Mouse (Mus musculus): ENCODE measurements around the gene Vangl2.

Gene Vangl2

DNA sequence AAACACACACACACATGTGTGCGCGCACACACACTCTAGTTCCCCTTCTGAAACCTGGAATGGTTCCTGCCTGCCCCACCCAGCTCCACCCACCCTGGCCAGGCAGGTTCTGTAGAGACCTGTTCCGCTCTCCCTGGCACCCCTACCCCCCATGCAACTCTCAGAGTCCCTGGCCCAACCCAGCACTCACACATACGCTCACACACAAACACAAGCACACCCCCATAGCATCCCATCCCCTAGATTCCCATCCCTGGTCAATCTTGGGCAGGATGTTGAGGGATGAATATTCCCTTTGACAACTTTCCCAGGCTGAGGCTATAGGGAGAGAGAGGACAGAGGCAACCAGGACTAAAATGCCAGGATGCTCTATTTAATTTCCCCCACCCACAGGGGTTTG is 8.9 kb downstream of the Vangl2 start:
- H3K36me3 ChIP-seq (ENCODE audit: control insufficient read depth, insufficient read depth, low read length, poor library complexity, severe bottlenecking): no peaks in the 10 kb centered on the region
- peak; percentile 35 for DNase-seq (ENCODE audit: low read depth, low spot score)

GRCm38 (mm10) chr1:172018336-172019311 is 9.6 kb downstream of the Vangl2 start:
- DNase-seq (ENCODE audit: low read depth, low spot score): no peak
- Histone ChIP-seq H3K36me3 (ENCODE audit: control insufficient read depth, insufficient read depth, low read length, poor library complexity, severe bottlenecking) (no peaks in the 10 kb centered on the region), H3K27me3 (ENCODE audit: control insufficient read depth, insufficient read depth, low read length, poor library complexity, severe bottlenecking) (no peaks in the 10 kb centered on the region)

More for the DNA sequence above, 8.9 kb downstream of the Vangl2 start:
- no peaks in the 10 kb centered on the region for H3K27me3 ChIP-seq (ENCODE audit: control insufficient read depth, insufficient read depth, low read length, poor library complexity, severe bottlenecking)

GRCm38 (mm10) chr1:172017517-172018070 is 10.7 kb downstream of the Vangl2 start:
- Histone ChIP-seq H3K36me3 (ENCODE audit: control insufficient read depth, insufficient read depth, low read length, poor library complexity, severe bottlenecking) (no peaks in the 10 kb centered on the region), H3K27me3 (ENCODE audit: control insufficient read depth, insufficient read depth, low read length, poor library complexity, severe bottlenecking) (no peaks in the 10 kb centered on the region)
- no peak for DNase-seq (ENCODE audit: low read depth, low spot score)

- DNase-seq (ENCODE audit: low read depth, low spot score): no peak
- no peaks in the 10 kb centered on the region for H3K36me3 ChIP-seq (ENCODE audit: control insufficient read depth, insufficient read depth, low read length, poor library complexity, severe bottlenecking)
- no peaks in the 10 kb centered on the region for H3K27me3 ChIP-seq (ENCODE audit: control insufficient read depth, insufficient read depth, low read length, poor library complexity, severe bottlenecking)
Measured at GRCm38 (mm10) chr1:172016660-172017516, 11.4 kb downstream of the Vangl2 start.

DNA sequence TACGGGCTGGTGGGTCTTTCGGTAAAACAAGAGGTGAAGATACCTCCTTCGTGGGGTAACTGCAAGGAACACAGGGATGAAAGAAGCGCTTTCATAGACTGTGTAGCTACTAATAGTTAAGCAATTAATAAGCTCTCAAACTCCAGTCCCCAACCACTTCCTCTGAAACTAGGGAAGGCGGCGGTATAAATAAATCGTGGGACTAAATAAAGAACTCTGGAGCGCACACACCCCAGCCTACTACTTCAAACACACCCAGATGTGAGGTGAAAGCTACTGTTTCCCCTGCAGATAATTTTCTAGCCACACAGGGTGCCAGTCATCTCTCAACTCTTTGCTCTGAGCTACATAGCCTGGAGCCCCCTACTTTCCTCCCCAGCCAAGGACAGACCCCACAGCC is 12.2 kb downstream of the Vangl2 start:
- no peak for DNase-seq (ENCODE audit: low read depth, low spot score)
- H3K36me3 ChIP-seq (ENCODE audit: control insufficient read depth, insufficient read depth, low read length, poor library complexity, severe bottlenecking): no peaks in the 10 kb centered on the region
- H3K27me3 ChIP-seq (ENCODE audit: control insufficient read depth, insufficient read depth, low read length, poor library complexity, severe bottlenecking): no peaks in the 10 kb centered on the region

GRCm38 (mm10) chr1:172015312-172015939 is 12.8 kb downstream of the Vangl2 start:
- no peak for DNase-seq (ENCODE audit: low read depth, low spot score)
- H3K36me3 ChIP-seq (ENCODE audit: control insufficient read depth, insufficient read depth, low read length, poor library complexity, severe bottlenecking): no peaks in the 10 kb centered on the region
- no peaks in the 10 kb centered on the region for H3K27me3 ChIP-seq (ENCODE audit: control insufficient read depth, insufficient read depth, low read length, poor library complexity, severe bottlenecking)

DNA sequence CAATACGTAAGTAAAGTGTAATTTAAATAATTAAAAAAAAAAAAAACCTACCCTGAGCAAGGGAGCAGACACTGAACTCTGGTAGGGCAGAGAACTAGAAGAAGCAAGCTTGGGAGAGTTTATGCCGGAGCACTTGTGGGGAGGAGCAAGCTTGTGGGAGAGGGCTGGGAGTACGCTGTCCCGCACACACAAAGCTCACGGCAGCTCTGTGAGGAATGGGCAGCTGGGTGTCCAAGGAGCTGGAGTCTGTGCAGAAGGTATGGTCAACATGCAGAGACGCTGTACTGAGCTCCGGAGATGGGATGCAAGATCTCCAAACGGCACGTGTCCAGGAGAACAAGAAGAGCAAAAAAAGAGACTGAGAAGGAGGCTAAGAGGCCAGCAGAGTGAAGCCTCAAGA is 13.5 kb downstream of the Vangl2 start:
- H3K27me3 ChIP-seq (ENCODE audit: control insufficient read depth, insufficient read depth, low read length, poor library complexity, severe bottlenecking): no peaks in the 10 kb centered on the region
- no peaks in the 10 kb centered on the region for H3K36me3 ChIP-seq (ENCODE audit: control insufficient read depth, insufficient read depth, low read length, poor library complexity, severe bottlenecking)
- DNase-seq (ENCODE audit: low read depth, low spot score): no peak

DNA sequence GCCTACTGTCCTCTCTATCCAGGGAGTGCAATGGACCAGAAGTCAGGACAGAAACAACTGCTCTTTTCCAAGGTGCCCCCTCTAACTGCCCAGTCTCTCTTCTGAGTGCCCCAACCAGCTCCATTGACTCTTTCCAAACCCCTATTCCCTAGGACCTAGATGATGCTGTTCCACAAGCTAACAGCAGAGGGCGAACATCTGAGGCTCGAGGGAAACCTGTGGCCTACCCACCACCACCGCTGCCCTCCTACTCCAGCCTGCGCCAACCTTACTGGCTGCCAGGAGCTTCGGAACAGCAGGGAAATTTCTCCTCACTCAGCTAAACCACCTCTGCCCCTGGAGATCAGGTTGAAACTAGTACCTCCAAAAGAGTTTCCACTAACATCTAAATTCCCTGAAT is 16.2 kb downstream of the Vangl2 start:
- H3K27me3 ChIP-seq (ENCODE audit: control insufficient read depth, insufficient read depth, low read length, poor library complexity, severe bottlenecking): no peaks in the 10 kb centered on the region
- no peaks in the 10 kb centered on the region for H3K36me3 ChIP-seq (ENCODE audit: control insufficient read depth, insufficient read depth, low read length, poor library complexity, severe bottlenecking)
- peak; percentile 69 for DNase-seq (ENCODE audit: low read depth, low spot score)

GRCm38 (mm10) chr1:172010042-172010824 is 18.0 kb downstream of the Vangl2 start:
- DNase-seq (ENCODE audit: low read depth, low spot score): no peak

GRCm38 (mm10) chr1:172009406-172009805 is 18.8 kb downstream of the Vangl2 start:
- DNase-seq (ENCODE audit: low read depth, low spot score): no peak

More at GRCm38 (mm10) chr1:172010042-172010824, 18.0 kb downstream of the Vangl2 start:
- no peaks in the 10 kb centered on the region for H3K36me3 ChIP-seq (ENCODE audit: control insufficient read depth, insufficient read depth, low read length, poor library complexity, severe bottlenecking)
- no peaks in the 10 kb centered on the region for H3K27me3 ChIP-seq (ENCODE audit: control insufficient read depth, insufficient read depth, low read length, poor library complexity, severe bottlenecking)

DNA sequence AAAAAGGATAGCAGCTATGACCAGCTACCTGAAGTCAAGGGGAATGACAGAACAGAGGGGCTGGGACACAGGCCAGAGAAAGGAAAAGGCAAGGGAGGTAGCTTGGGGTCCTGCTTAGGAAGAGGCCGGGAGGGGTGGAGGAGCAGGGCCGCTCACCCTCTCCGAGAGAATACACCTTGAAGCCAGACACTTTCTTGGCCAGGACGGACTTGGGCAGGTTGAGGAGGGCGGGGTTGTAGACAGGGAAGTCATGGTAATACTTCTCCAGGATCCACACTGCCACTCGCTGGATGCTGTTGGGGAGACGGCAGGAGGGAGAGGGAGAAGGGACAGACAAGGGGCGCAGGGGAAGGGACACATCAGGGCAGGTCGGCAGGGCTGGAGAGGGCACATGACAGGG is 19.9 kb downstream of the Vangl2 start:
- H3K36me3 ChIP-seq (ENCODE audit: control insufficient read depth, insufficient read depth, low read length, poor library complexity, severe bottlenecking): no peaks in the 10 kb centered on the region
- no peaks in the 10 kb centered on the region for H3K27me3 ChIP-seq (ENCODE audit: control insufficient read depth, insufficient read depth, low read length, poor library complexity, severe bottlenecking)
- DNase-seq (ENCODE audit: low read depth, low spot score): no peak

More at GRCm38 (mm10) chr1:172009406-172009805, 18.8 kb downstream of the Vangl2 start:
- no peaks in the 10 kb centered on the region for H3K27me3 ChIP-seq (ENCODE audit: control insufficient read depth, insufficient read depth, low read length, poor library complexity, severe bottlenecking)
- no peaks in the 10 kb centered on the region for H3K36me3 ChIP-seq (ENCODE audit: control insufficient read depth, insufficient read depth, low read length, poor library complexity, severe bottlenecking)

GRCm38 (mm10) chr1:172007761-172008160 is 20.5 kb downstream of the Vangl2 start:
- Histone ChIP-seq H3K27me3 (ENCODE audit: control insufficient read depth, insufficient read depth, low read length, poor library complexity, severe bottlenecking) (no peaks in the 10 kb centered on the region), H3K36me3 (ENCODE audit: control insufficient read depth, insufficient read depth, low read length, poor library complexity, severe bottlenecking) (no peaks in the 10 kb centered on the region)
- DNase-seq (ENCODE audit: low read depth, low spot score): no peak

GRCm38 (mm10) chr1:172001665-172002064 is 26.6 kb downstream of the Vangl2 start:
- Histone ChIP-seq H3K36me3 (ENCODE audit: control insufficient read depth, insufficient read depth, low read length, poor library complexity, severe bottlenecking) (no peaks in the 10 kb centered on the region), H3K27me3 (ENCODE audit: control insufficient read depth, insufficient read depth, low read length, poor library complexity, severe bottlenecking) (no peaks in the 10 kb centered on the region)
- no peak for DNase-seq (ENCODE audit: low read depth, low spot score)

GRCm38 (mm10) chr1:172000641-172001040 is 27.6 kb downstream of the Vangl2 start:
- DNase-seq (ENCODE audit: low read depth, low spot score): peak; percentile 89
- no peaks in the 10 kb centered on the region for H3K27me3 ChIP-seq (ENCODE audit: control insufficient read depth, insufficient read depth, low read length, poor library complexity, severe bottlenecking)
- no peaks in the 10 kb centered on the region for H3K36me3 ChIP-seq (ENCODE audit: control insufficient read depth, insufficient read depth, low read length, poor library complexity, severe bottlenecking)
